Mouse (Mus musculus): ENCODE measurements at regions not wholly inside any gene's neighbourhood (a gene's known extent, or its start where the extent isn't known, plus 50 kb on each side); places are given as distances from the start of the nearest gene placed in this dataset.

DNA sequence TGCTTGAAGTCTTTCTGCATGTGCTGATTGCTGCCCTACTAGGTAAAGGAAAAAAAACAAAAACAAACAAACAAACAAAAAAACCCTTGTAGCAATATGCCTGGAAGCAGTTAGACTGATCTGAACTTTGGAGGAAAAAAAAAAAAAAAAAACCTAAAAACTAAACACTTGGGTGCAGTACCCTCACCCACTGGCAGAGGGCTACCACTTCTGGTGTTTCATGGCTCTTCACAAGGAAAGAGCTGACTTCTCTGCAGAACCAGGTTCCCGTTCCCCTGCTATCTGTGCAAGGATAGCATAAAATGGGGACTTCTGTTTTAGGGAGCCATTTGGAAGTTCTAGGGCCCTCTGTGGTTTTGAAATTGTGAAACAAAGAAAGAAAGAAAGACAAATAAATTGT, 52.2 kb upstream of the Otud4 start:
- DNase-seq (ENCODE audit: low spot score in 2 of 2): peak; percentile 14 to 45

DNA sequence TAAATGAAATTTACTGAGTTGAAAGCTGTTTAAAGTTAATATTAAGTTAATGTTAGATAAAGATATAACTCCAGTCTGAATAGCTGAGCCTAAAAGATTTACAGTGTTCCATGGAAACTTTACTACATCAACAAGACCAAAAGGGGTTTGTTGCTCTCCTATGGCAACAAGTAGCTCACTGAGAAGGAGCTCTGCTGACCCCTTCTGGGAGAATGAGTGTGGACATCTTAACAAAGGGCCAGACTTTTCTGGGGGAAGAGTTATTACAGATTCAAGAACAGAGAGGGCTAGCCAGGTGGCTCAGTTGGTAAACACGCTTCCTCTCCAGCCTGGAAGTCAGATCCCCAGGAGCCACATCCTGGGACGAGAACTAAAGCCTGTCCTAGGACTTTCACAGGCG, 54.5 kb upstream of the Otud4 start:
- peak; percentile 46 to 80 for DNase-seq (ENCODE audit: low spot score in 2 of 2)

DNA sequence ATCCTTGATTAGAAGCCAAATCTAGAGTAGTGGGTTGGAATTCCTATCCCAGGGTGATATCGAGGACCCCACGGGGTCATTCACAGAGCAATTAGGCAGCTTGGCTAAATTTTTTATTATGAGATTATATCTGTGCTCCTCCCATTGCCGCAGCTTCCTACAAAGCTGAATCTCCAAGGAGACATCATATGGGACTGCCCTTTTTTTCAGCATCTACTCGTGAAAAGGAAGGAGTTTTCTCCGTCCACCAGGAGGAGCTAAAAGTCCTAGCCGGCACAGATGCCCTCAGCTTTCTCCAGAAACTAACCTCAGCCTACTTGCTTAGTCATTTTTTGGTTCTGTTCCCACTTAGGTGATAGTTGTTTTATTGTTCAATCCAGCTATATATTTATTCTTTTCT, 56.1 kb upstream of the Otud4 start:
- DNase-seq (ENCODE audit: low spot score in 2 of 2): no peak

DNA sequence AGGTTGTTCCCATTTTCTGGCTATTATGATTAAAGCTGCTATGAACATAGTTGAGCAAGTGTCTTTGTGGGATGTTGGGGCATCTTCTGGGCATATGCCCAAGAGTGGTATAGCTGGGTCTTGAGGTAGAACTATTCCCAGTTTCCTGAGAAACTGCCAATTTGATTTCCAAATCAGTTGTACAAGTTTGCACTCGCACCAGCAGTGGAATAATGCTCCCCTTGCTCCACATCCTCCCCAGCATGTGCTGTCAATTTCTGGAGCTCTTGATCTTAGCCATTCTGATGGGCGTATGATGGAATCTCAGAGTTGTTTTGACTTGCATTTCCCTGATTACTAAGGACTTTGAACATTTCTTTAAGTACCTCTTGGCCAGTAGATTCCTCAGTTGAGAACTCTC, 57.2 kb upstream of the Otud4 start:
- no peak for DNase-seq (ENCODE audit: low spot score in 2 of 2)

DNA sequence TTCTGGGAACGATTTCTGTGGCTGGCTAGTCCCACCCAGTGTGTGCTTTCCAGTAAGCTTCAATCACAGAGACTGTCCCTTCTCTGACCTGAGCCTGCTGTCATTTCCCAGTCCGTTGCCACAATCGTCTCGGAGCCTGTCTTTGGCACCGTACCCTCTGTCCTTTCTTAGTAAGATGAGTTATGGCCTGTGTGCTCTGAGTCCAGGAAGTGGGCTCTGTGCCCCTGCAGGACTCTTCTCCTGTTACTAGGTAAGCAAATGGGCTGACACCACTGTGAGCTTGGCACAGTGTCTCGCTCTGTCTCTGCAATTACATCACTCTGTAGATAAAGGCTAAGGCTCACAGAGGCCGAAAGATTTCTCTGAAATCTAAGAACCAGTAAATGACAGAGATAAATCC, 63.3 kb upstream of the Otud4 start:
- DNase-seq (ENCODE audit: low spot score in 2 of 2): no peak

DNA sequence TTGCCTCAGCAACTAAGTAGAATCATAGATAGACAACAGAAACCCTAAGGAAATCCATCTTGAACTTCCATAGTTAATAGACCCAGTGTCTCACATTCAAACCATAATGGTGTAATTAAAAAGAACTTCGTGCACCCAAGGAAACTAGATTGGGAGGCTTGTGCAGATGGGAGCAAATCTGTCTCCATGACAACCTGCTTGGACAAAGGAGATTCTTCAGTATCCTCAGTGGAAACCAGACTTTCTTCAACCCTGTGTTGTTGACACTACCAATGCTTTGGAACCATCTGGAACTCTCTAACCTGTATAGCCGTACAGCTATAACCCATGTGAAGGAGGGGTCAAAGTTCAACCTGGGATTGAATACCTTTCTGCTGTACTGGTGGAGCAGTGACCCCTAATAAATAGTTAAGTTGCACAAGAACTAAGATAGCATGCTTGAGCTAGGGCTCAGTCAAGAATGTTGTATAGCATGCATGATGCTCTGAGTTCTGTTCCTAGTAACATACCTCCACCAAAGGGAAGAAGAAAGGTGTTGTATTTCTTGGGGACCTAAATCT, 64.2 kb upstream of the Otud4 start:
- peak in 1 of 2 experiments; percentile 20 for DNase-seq (ENCODE audit: low spot score in 2 of 2)

DNA sequence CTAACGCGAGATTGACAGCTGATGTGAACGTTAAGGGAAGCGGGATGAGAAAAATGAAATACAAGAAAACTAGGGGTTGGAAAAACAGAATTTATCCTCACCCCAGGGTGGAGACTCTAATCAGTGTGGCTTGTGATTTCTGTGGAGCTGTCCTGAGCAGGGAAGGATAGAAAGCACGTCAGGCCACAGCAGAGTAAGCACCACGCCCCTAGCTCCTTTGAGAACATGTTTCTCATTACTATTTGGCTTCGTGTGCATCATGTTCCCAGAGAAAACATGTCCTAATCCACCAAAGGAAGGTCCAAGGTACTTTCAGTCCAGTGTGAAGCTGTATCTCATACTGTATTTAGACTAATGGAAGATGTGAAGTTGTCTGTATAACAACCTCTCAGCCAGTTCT, 65.9 kb upstream of the Otud4 start:
- DNase-seq (ENCODE audit: low spot score in 2 of 2): no peak

DNA sequence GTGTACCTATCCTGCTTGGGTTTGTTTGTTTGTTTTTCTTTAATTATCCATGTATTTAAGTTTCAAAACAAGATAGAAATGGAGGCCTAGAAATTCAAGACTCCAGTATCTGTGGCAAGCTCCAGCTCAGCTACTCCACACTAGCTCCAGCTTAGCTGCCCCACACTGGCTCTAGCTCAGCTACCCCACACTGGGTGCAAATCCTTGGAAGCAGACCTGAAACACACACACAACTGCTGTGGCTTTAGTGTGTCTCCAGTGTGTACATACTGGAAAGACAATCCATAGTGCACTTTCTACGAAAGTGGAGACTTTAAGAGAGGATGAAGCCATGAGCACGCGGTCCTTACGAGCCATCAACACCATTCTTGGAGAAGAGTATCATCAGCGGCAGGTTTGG, 66.9 kb upstream of the Otud4 start:
- DNase-seq (ENCODE audit: low spot score in 2 of 2): no peak

DNA sequence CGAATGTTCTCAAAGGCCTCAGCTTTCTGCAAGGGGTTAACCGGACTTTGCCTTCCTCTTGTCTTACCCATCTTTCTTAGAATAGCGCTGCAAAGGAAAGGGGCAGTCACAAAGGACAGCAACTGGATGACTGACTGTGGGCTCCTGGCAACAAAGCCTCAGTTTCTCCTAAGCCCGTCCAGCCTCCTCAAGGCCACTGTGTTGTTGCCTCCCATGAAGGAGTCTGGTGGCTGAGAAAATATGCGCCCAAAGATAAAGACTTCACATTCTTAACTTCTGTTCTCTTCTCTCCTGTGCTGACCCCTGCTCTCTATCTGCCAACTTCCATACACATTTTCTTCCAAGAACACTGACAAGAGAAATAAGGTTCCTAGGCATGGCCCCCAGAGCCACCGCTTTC, 76.3 kb upstream of the Otud4 start:
- no peak for DNase-seq (ENCODE audit: low spot score in 2 of 2)

DNA sequence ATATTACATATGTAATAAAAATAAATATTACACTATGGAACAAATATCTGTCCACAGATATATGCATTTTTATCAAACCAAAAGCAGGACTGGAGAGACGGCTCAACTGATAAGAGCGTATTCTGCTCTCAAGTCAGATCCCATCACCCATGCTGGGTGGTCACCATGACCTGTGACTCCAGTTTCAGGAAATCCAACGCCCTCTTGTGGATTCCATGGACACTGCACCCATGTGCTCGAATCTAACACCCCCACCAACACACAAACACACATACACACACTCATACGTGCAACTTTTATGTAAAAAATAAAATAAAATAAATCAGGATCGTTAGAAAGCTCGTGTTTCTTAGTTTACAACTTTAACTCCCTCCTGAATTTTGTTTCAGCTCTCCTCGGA, 76.7 kb upstream of the Otud4 start:
- no peak for DNase-seq (ENCODE audit: low spot score in 2 of 2)

DNA sequence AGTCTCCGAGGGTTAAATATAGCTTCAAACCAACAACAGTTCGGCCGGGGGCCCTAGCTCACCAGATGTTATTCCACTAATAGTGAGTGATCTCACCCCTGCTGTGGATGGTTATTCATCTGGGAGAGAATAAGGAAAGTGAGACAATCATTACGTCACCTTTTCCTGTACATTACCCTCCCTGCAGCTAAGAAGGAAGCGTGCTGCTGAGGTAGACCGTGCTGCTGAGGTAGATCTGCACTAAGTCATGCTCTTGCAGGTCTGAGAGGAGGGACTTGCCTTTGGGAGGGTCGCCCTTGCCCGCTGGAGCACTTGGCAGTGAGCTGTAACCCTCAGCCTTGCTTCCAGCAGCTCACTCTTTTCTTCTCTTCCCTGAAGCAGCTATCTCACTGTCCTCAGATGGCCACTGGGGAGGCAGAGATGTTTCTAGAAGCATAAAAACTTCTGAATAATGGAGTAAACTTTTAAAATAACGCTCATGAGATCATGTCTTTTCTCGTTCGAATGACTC, 77.3 kb upstream of the Otud4 start:
- DNase-seq (ENCODE audit: low spot score in 2 of 2): no peak

DNA sequence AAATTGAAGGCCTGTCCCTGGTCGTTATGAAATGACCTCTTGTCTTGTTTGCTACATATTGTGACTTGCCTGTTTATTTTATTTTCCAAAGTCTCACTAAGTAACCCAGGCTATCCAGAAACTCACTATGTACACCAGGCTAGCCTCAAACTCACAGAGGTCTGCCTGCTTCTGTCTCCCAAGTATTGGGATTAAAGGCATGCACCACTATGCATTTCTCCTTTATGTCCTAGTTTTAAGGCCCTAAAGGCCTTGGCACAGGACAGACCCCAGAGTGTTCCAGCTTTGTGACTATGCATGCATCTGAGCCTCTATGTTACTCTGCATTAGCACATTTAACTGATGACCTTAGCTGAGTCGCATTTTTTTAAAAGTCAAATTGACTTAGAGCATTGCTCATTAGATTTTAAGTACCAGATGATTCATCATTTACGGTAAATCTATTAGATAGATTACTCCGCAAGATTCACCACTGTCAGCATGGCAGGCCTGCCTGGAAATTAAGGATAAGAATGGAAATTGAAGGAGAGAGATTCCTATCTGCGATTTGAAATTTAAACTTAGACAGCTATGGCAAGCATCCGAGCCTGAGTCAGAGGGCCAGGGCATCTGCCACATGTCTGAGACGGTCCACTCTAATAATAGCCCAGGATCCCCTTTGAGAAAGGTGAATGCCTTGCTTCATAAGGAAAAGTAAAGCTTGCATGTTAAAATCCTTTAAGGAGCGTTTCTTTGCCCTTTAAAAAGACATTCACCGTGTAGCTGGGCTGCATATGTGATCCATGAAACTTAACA, 78.0 kb upstream of the Otud4 start:
- no peak for DNase-seq (ENCODE audit: low spot score in 2 of 2)

DNA sequence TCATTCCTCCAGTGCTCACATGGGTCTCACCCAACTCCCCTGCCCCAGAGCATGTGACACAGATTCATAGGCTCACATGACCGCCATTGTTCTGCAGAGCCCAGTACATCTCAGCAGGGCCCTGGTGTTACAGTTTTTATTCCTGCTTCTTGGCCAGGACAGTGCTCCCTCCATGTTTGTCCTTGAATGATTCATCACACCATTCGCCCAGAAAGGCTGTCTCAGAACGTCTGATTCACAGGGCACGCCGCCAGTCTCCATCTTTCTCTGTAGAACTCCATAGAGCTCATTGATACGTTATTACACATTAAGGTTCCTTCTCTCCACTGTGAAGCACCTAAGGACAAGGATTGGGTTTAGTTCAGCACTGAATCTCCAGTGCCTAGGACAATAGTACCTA, 79.9 kb upstream of the Otud4 start:
- no peak for DNase-seq (ENCODE audit: low spot score in 2 of 2)

DNA sequence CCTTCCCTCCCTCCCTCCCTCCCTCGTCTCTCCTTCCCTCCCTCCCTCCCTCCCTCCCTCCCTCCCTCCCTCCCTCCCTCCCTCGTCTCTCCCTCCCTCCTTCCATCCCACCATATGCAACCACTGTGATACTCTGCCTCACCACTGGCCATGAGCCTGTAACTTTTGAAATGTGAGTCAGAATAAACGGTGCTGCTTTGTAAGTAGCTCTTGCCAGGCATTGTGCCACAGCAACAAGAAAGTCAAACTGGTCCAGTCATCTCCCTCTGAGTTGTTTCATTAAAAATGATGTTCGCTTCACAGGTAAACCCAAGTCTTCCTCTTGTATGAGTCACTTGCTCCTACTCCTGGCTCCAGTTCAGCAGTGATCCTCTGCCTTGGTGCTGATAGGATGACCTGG, 85.1 kb upstream of the Otud4 start:
- DNase-seq (ENCODE audit: low spot score in 2 of 2): no peak

DNA sequence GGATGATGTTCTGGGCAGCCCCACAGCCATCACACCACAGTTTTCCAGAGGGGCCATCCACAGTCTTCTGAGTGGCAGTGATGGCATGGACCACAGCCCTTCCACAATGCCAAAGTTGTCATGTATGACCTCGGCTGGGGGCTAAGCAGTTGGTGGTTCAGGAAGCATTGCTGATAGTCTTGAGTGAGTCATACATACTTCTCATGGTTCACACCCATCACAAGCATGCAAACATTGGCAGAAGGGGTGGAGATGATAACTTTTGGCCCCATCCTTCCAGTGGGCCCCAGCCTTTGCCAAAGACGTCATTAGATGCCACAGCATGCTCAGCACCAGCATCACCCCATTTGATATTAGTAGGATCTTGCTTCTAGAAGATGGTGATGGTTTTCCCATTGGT, 89.3 kb upstream of the Otud4 start:
- no peak for DNase-seq (ENCODE audit: low spot score in 2 of 2)

DNA sequence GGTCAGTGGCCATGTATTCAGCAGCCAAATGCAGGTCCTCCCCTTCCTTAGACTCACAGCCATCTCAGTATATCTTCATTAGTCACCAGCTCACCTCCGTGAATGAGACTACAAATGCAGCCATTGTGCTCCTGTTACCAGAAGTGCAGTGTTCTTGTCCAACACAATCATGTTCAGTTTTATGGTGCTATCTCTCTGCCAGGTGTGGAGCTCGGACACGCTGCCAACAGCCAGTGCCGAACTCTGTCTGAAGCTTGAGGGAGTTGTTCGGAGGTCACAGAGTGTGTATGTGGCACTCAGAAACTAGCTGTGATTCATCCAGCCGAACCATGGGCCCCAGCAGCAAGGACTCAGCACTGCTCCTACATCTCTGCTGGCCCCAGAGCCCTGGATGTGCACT, 91.3 kb upstream of the Otud4 start:
- DNase-seq (ENCODE audit: low spot score in 2 of 2): no peak

DNA sequence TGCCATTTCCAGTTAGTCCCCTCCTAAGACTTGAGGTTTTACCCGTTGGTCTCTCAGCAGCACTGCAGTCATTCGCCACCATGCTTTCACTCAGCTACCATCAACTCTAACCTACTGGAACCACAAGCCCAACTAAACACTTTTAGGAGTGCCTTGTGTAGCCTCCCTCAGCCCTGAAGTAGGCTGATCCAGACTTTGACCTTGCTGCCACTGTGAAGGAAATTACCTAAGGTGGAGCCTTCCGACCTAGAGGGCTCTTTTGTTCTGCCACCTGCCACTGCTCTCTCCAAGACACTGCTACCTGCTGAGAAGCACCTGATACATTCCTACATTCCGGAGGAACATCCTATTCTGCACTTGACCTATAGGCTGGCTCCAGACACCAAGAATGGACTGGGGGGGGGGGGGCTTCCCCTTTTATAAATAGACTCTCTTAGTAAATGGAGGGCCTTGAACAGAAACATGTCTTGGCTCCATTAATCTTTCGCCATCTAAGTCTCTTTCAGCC, 93.5 kb upstream of the Otud4 start:
- no peak for DNase-seq (ENCODE audit: low spot score in 2 of 2)

DNA sequence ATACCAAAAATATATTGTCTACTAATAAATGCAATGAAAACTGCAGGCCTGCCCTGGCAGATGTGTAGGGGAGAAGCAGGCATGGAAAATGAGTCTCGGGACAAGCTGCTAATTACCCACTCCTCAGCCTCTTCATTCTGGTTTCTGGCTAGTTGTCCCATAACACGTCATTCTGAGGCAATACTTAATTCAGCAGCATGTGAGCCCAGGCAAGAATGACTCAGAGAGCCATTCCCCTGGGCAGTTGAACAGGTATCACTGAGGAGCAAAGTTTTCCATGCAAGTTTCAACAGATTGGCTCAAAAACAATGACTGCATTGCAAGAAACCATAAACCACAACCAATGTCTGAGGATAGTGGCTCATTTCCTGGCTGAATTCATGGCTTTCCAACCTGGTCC, 97.0 kb upstream of the Otud4 start:
- no peak for DNase-seq (ENCODE audit: low spot score in 2 of 2)

DNA sequence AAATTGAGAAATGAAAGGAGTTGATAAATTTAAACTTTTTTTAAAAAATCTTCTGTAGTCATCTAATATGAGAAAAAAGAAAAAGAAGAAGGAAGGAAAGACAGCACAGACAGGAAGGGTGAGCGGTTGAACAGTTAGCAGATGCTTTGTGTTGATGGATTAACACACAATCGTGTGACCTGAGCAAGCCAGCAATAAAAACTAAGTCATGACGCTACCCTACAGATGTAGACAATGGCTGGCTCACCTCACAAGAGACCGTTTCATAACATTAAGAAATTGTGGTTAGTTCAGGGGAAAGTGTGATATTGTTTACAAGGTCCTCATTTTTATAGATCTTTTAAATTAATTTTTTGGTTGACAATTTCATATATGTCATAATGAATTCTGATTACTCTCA, 99.4 kb upstream of the Otud4 start:
- no peak for DNase-seq (ENCODE audit: low spot score in 2 of 2)

DNA sequence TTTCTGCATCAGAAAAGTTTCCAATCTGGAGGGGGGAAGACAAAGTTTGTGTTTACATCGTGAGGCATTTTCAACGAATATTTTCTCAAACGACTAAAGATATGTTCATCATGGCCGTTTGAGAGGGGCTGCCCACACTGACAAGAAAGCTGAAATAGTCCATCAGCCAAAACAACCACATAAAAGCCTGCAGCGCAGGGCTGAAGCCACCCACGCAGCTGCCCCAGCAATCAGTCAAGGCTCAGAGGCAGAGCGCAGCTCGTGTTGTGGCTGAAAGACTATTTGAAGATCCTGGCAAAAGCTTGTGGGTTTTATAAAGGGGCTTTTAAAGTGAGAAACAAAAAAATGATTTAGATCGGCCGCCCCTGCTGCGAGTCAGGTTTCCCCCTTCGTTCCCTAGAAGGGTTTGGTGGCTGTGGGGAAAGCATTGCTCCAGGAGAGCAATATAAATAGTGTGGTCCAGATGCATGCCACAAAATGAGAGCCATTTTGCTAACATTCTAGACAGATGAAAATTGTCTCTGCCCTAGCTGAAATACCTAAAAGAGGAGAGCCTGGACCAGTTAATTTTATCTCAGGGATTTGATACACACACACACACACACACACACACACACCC, 105.0 kb upstream of the Otud4 start:
- peak; percentile 20 to 44 for DNase-seq (ENCODE audit: low spot score in 2 of 2)

DNA sequence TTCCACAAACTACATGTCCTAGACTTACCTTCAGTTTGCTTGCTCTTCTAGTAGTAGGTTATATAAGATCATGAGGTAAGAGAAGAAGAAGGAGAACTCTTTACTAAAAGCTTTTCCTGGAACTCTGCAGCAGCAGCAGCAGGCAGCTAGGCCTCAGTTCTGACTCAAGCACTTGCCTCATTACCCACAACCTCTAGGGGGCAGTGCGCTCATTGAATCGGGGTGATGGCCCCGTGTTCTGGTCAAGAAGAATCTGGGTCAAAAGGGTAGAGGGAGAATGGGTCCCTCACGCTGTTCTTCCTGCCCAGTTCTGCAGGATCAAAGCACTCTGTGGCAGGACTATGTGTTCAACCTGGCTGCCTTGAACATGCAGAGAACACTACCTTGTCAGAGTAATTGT, 109.9 kb upstream of the Otud4 start:
- DNase-seq (ENCODE audit: low spot score in 2 of 2): no peak

DNA sequence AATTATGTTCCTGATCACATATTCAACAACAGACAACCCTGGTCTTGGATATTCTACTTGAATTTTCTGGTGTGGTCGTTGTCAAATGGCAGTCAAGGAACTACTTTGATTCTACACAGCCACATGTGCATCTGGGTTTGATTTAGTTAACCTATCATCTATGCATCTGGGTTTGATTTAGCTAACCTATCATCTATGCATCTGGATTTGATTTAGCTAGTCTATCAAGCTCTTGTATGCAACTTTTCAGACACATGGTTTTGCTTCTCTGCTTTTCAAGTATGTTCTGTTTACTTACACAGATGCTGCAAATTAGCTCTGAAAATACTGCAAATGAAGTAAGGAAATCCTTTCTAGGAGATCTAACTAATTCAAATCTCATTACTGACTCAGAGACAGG, 117.4 kb upstream of the Otud4 start:
- DNase-seq (ENCODE audit: low spot score in 2 of 2): no peak
